Mouse (Mus musculus) limb, embryonic 14.5 days (tissue): ENCODE data around the gene Tmem132c. TPM values are rescaled to one million over a fixed set of nuclear protein-coding genes. Genes with fewer than 3 reads are reported as not detected.

Experiments used
- ATAC-seq: fragments of 200-750 bp; cut with Nextera tagmentation; 2 replicates; pipeline ENCODE4 v1.8.0; 2017; ENCODE audit warnings: low read depth, moderate number of reproducible peaks, moderate TSS enrichment; ENCODE audit not compliant: low FRiP score
- DNase-seq: peaks from one replicate; pipeline ENCODE4 v3.0.0-alpha.2; 2015; ENCODE audit warnings: low spot score
- H3K27ac ChIP-seq: fragments of 300-500 bp; sonication (generic); replicated peaks from 2 replicates; pipeline ENCODE4 v1.5.1; 2014; ENCODE audit warnings: low read depth, mild to moderate bottlenecking, low read length, moderate library complexity, mixed read lengths
- H3K27me3 ChIP-seq: fragments of 300-500 bp; sonication (generic); 2 replicates; pipeline ENCODE4 v1.6.1; 2014; ENCODE audit warnings: low read length, mixed read lengths; ENCODE audit not compliant: control insufficient read depth, insufficient read depth
- H3K36me3 ChIP-seq: fragments of 300-500 bp; sonication (generic); 2 replicates; pipeline ENCODE4 v1.6.1; 2014; ENCODE audit warnings: mild to moderate bottlenecking, low read length, moderate library complexity, mixed read lengths; ENCODE audit not compliant: control insufficient read depth, insufficient read depth
- H3K4me1 ChIP-seq: fragments of 300-500 bp; sonication (generic); 2 replicates; pipeline ENCODE4 v1.6.1; 2014; ENCODE audit warnings: antibody characterized with exemption, low read length, mixed read lengths; ENCODE audit not compliant: control insufficient read depth, insufficient read depth
- H3K4me2 ChIP-seq: fragments of 300-500 bp; sonication (generic); replicated peaks from 2 replicates; pipeline ENCODE4 v1.6.1; 2014; ENCODE audit warnings: low read depth, mild to moderate bottlenecking, low read length, moderate library complexity; ENCODE audit not compliant: severe bottlenecking
- H3K4me3 ChIP-seq: fragments of 300-500 bp; sonication (generic); replicated peaks from 2 replicates; pipeline ENCODE4 v1.5.1; 2014; ENCODE audit warnings: low read length
- H3K9ac ChIP-seq: fragments of 300-500 bp; sonication (generic); 2 replicates; pipeline ENCODE4 v1.6.1; 2014; ENCODE audit warnings: mild to moderate bottlenecking, low read depth, low read length, moderate library complexity; ENCODE audit not compliant: severe bottlenecking
- H3K9me3 ChIP-seq: fragments of 300-500 bp; sonication (generic); 2 replicates; pipeline ENCODE4 v1.6.1; 2016; ENCODE audit warnings: low read length; ENCODE audit not compliant: control insufficient read depth
- POLR2A ChIP-seq: fragments of 200-500 bp; IDR thresholded peaks from 2 replicates; pipeline ENCODE4 v1.8.0; 2012; ENCODE audit warnings: inconsistent platforms, mild to moderate bottlenecking, moderate library complexity, borderline replicate concordance; ENCODE audit not compliant: insufficient read depth, insufficient read length; ENCODE audit errors: extremely low read depth
- WGBS: fragments of 180-500 bp; shearing (Covaris S2); extraction: QIAGEN DNeasy Blood & Tissue Kit; methylation state at CpG from one replicate; pipeline ENCODE4 v1.1.7; 2014; 5-methylcytosine and 5-hydroxymethylcytosine counted together
- polyA plus RNA-seq, 2 experiments: library from polyadenylated mRNA; depleted of rRNA in 1 of 2; stranded (reverse) in 1 of 2; unstranded in 1 of 2; fragments of >200 nt; fragmentation: Nextera tagmentation in 1 of 2; extraction: Ambion mirVana in 1 of 2; gene quantifications; 2 replicates each; pipeline versions ENCODE4 v1.2.1 to v1.2.3; 2012 to 2014

Gene Tmem132c
- polyA plus RNA-seq, 2 experiments: 27.2 to 33.2 TPM

DNA sequence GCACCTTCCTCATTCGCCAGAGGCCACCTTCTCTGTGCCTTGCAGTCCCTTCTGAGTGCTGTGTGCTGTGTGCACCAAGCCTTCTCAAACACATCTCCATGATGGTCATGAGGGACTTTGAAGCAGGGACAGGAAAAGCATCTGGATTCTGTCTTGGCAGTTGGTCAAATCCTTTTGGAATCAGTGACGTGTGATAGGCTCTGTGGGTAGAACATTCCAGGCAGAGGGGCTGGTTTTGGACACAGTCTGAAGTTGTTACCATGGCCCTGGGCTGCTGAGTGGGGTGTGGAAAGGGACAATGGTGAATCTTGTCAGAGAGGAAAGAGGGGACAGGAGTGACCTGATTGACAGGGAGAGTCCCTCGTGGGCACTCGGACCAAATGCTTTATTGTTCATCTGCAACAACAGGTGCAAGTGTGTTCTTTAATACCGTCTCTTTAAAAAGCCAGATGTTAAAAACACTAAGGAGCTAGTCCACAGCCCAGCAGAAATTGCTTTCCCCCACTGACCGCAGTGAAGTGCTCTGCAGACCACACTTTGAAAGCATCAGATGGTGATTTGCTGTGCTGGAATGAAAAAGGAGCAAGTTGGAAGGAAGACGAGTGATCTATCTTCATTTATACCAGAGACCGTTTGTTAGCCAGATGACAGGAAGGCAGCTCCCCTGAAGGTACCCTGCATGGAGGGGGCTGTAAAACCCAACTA, 242.5 kb downstream of the Tmem132c start:
- peaks cover 5% of the 10 kb centered on the region; the same call in 1 of the 2 replicates for H3K9me3 ChIP-seq
- no peak overlapping the region for H3K4me3 ChIP-seq
- DNase-seq: peak; percentile 66
- TF ChIP-seq POLR2A: no peak
- peak overlapping the region; percentile 65; the same call in 1 of the 2 replicates for H3K27ac ChIP-seq
- peak overlapping the region; percentile 33 for H3K4me2 ChIP-seq
- WGBS: 11% methylated on average over 8 of the region's 8 CpGs
- no peaks in the 10 kb centered on the region for H3K36me3 ChIP-seq
- ATAC-seq: peak; percentile 66
- H3K27me3 ChIP-seq: no peaks in the 10 kb centered on the region
- H3K4me1 ChIP-seq: peaks cover 23% of the 10 kb centered on the region
- H3K9ac ChIP-seq: no peak overlapping the region

DNA sequence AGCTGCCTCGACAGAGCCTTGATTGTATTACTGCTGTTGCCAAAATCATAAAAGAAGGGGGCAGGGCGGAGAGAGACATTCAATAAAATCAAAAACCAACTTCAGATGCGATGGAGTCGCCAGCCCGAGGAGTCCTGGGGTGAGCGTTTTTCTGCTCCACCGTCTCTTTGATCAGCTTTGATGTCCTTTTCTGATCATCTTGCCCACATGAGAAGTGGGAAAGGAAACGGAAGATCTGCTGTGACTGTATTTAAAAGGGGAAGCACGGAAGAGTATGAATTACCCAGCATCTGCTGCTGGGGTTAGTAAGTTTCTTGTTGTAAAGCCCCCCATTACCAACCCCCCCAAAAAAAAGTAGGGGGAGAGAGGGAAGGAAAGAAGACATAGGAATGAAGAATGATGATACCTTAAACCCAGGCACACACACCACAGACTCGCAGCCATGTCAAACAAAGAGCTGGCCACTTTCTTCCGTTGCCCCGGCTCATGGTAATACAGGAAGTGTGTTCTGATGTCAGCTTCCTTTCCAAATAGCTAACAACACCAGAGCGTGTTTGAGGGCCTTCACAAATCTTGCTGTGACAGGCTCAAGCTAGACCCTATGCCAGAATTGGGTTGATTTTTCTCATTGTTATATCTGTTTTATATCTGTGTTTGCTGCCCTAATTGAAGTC, 243.3 kb downstream of the Tmem132c start:
- Histone ChIP-seq H3K27ac (peak overlapping the region; percentile 65), H3K27me3 (no peaks in the 10 kb centered on the region), H3K4me1 (peaks cover 23% of the 10 kb centered on the region), H3K4me2 (peak overlapping the region; percentile 33), H3K9ac (no peak overlapping the region), H3K9me3 (peaks cover 5% of the 10 kb centered on the region; the same call in 1 of the 2 replicates), H3K36me3 (no peaks in the 10 kb centered on the region), H3K4me3 (no peak overlapping the region)
- DNase-seq (no peak), ATAC-seq (peak; percentile 56)
- 10% methylated on average over 13 of the region's 13 CpGs for WGBS
- no peak for TF ChIP-seq POLR2A

DNA sequence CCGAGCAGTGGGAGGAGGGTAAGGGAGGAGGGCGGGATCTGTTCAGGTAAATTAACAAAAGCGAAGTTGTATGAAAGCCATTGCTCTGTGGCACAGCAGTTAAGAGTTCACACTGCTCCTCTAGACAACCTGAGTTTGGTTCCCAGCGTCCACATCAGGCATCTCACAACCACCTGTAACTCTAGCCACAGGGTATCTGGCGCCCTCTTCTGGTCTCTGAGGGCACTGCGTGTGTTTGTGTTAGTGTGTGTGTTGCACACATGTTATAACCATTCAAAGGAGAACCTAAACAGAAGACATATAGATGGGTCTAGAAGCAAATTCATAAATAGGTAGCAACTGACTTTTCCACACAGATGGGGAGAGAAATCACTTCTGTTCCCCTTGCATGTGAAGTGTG, 245.6 kb downstream of the Tmem132c start:
- Histone ChIP-seq H3K9me3 (peaks cover 5% of the 10 kb centered on the region; the same call in 1 of the 2 replicates), H3K4me3 (no peak overlapping the region), H3K4me2 (no peak overlapping the region), H3K27ac (no peak overlapping the region), H3K27me3 (no peaks in the 10 kb centered on the region), H3K4me1 (peaks cover 23% of the 10 kb centered on the region), H3K9ac (no peak overlapping the region), H3K36me3 (no peaks in the 10 kb centered on the region)
- DNase-seq: no peak
- no peak for TF ChIP-seq POLR2A
- WGBS: 96% methylated on average over 6 of the region's 6 CpGs
- ATAC-seq: no peak

DNA sequence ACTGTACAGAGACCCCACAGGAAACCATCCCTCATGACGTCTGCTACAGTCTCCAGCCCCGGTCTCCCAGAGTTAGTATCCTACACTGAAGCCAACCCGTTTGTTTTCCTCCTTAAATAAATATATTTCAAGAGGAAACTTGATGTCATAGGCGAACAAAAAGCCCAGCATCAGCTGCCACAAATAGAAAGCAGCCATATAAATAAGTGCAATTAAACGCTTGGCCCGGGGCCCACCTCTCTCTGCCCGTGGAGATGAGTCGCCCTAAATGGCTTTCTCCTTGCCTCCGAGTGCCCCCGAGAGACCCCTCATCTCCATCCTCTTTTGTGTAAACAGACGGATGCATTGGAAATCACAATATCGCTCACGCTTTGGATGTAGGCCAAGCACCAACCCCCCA, 247.1 kb downstream of the Tmem132c start:
- DNase-seq: no peak
- peaks cover 22% of the 10 kb centered on the region for H3K4me1 ChIP-seq
- no peaks in the 10 kb centered on the region for H3K27me3 ChIP-seq
- H3K4me3 ChIP-seq: no peak overlapping the region
- no peak for ATAC-seq
- H3K36me3 ChIP-seq: no peaks in the 10 kb centered on the region
- WGBS: 85% methylated on average over 13 of the region's 13 CpGs
- peaks cover 5% of the 10 kb centered on the region; the same call in 1 of the 2 replicates for H3K9me3 ChIP-seq
- no peak overlapping the region for H3K4me2 ChIP-seq
- TF ChIP-seq POLR2A: no peak
- H3K9ac ChIP-seq: no peak overlapping the region
- H3K27ac ChIP-seq: no peak overlapping the region

DNA sequence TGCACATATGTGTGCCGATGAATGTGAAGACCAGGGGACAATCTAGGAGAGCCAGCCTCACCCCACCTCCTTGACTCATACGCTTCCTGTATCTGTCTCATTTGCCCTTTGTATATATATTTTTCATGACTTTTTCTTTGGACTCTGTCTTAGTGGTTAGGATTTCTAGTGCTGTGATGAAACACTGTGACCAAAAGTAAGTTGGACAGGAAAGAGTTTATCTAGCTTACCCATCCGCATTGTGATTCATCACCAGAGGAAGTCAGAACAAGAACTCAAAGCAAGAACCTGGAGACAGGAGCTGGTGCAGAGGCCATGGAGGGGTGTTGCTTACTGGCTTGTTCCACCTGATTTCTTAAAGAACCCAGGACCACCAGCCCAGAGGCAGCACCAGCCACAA, 250.1 kb downstream of the Tmem132c start:
- H3K4me1 ChIP-seq: no peaks in the 10 kb centered on the region; the same call in 1 of the 2 replicates
- DNase-seq (no peak), ATAC-seq (no peak)
- peaks cover 5% of the 10 kb centered on the region; the same call in 1 of the 2 replicates for H3K9me3 ChIP-seq
- H3K4me3 ChIP-seq: no peak overlapping the region
- 90% methylated on average over 3 of the region's 3 CpGs for WGBS
- H3K27ac ChIP-seq: no peak overlapping the region
- no peaks in the 10 kb centered on the region for H3K27me3 ChIP-seq
- no peaks in the 10 kb centered on the region for H3K36me3 ChIP-seq
- TF ChIP-seq POLR2A: no peak
- H3K9ac ChIP-seq: no peak overlapping the region
- H3K4me2 ChIP-seq: no peak overlapping the region
